Mouse (Mus musculus) forebrain, embryonic 13.5 days (tissue): ENCODE results near the gene Rnf128. TPM values are rescaled to one million over a fixed set of nuclear protein-coding genes. Genes with fewer than 3 reads are reported as not detected.

ENCODE experiments used
- polyA plus RNA-seq: library from polyadenylated mRNA; unstranded; fragments of >200 nt; fragmentation: Nextera tagmentation; extraction: Ambion mirVana; gene quantifications from 2 replicates; pipeline ENCODE4 v1.2.1, GENCODE M21; 2015

Gene Rnf128
- polyA plus RNA-seq, 1 experiment from 2014 or later: 1.1 TPM

Other genes with a start within 250 kb of the Rnf128 start
- not detected in 2 replicates for gene Trap1a, start 229.6 kb upstream of the Rnf128 start, polyA plus RNA-seq
- gene D330045A20Rik, start 82.9 kb upstream of the Rnf128 start, polyA plus RNA-seq: 1.9 TPM in 2 replicates
- 1.2 TPM in 2 replicates for gene Tbc1d8b, start 121.7 kb downstream of the Rnf128 start, polyA plus RNA-seq
- gene Gm15013, start 151.2 kb downstream of the Rnf128 start, polyA plus RNA-seq: not detected in 2 replicates
- gene Ripply1, start 219.0 kb downstream of the Rnf128 start, polyA plus RNA-seq: not detected in 2 replicates
- 0.14 and 0.34 TPM in 2 replicates for gene Cldn2, start 237.5 kb downstream of the Rnf128 start, polyA plus RNA-seq